ENCODE assay signal across 24 mouse cellular contexts in the genomic region with DNA sequence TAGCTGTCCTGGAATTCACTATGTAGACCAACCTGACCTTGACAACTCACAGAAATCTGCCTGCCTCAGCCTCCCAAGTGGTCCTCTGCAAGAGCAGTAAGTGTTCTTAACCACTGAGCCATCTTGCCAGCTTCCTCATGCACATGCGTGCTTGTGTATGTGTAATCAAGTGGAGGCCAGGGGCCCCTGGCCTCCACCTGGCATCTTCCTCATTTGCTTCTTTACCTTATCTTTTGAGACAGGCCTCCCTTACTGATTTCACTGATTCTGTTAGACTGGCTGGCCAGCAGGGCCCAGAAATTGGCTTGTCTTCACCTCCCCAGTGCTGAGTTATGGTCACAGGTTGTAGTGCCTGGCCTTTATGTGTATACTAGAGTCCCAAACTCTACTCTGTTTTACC.
DNase-seq lines count a peak whose midpoint lies in the region; ATAC-seq and TF ChIP-seq lines count a peak whose summit lies in the region.
"Had no signal": no experiment of that assay in that cellular context is flagged by ENCODE, and none has a peak within 500 bp of the region (broad histone marks: within the 10 kb centered on the region; RNA-seq: fewer than 3 reads in every experiment).

No protein-coding gene starts in this region.

- H3K27ac ChIP-seq in liver, embryonic 11.5 days (ENCODE audit: low read depth, low read length): no peak overlapping the region
- no peak overlapping the region for H3K27ac ChIP-seq in liver, postnatal 0 days (ENCODE audit: low read depth)
- H3K27ac ChIP-seq: embryonic facial prominence, embryonic 15.5 days; heart, embryonic 15.5 days; layer of hippocampus, adult 2 months; limb, embryonic 13.5 days; stomach, embryonic 15.5 days had no signal

- DNase-seq in G1E (ENCODE audit: low spot score) (peak; percentile 54), MEL-GATA-1-ER (ENCODE audit: extremely low read depth, low read depth) (peak; percentile 56)
- no peak for DNase-seq in liver, embryonic 11.5 days (ENCODE audit: low spot score)
- no peak for DNase-seq in liver, postnatal 0 days
- no peak for DNase-seq in spleen, adult 18-20 months
- no peak for DNase-seq in lung, postnatal 4 days
- DNase-seq in left cerebral cortex, adult 18-20 months (ENCODE audit: low spot score in 2 of 2): no peak
- DNase-seq: cerebellum, adult 2 months; cerebellum, postnatal 36 days; forebrain, postnatal 0 days; gastrocnemius, postnatal 25 days; kidney, postnatal 25 days; layer of hippocampus, postnatal 36 days; lung, embryonic 14.5 days; thymus, postnatal 4 days had no signal

- WGBS in liver, embryonic 11.5 days: 48% methylated on average over 1 of the region's 1 CpGs
- 50% methylated on average over 1 of the region's 1 CpGs for WGBS in liver, postnatal 0 days (ENCODE audit: insufficient replicate concordance)

- H3K36me3 ChIP-seq in G1E (replicated peaks): no peaks in the 10 kb centered on the region
- no peaks in the 10 kb centered on the region for H3K36me3 ChIP-seq in liver, embryonic 11.5 days (ENCODE audit: control insufficient read depth, insufficient read depth, low read length)
- no peaks in the 10 kb centered on the region for H3K36me3 ChIP-seq in liver, postnatal 0 days (replicated peaks; ENCODE audit: insufficient read depth, low read length)
- H3K36me3 ChIP-seq: embryonic facial prominence, embryonic 15.5 days; heart, embryonic 15.5 days; limb, embryonic 13.5 days; midbrain, embryonic 10.5 days; stomach, embryonic 15.5 days had no signal

- peaks cover 6% of the 10 kb centered on the region for H3K9me3 ChIP-seq in G1E (replicated peaks)
- no peaks in the 10 kb centered on the region for H3K9me3 ChIP-seq in liver, embryonic 11.5 days (ENCODE audit: control insufficient read depth, low read length)
- no peaks in the 10 kb centered on the region for H3K9me3 ChIP-seq in liver, postnatal 0 days (ENCODE audit: low read length)
- H3K9me3 ChIP-seq: embryonic facial prominence, embryonic 15.5 days; heart, embryonic 15.5 days; limb, embryonic 13.5 days; midbrain, embryonic 10.5 days; stomach, embryonic 15.5 days had no signal

- H3K4me1 ChIP-seq in G1E (ENCODE audit: insufficient read depth, low read depth, low read length): peaks cover 61% of the 10 kb centered on the region
- peaks cover 24% of the 10 kb centered on the region for H3K4me1 ChIP-seq in liver, embryonic 11.5 days (replicated peaks; ENCODE audit: control insufficient read depth, insufficient read depth, low read length)
- H3K4me1 ChIP-seq in liver, postnatal 0 days (ENCODE audit: insufficient read depth): peaks cover 8% of the 10 kb centered on the region

- peaks cover 14% of the 10 kb centered on the region for H3K27me3 ChIP-seq in G1E (ENCODE audit: insufficient read depth, low read length)
- no peaks in the 10 kb centered on the region for H3K27me3 ChIP-seq in liver, embryonic 11.5 days (replicated peaks; ENCODE audit: control insufficient read depth, insufficient read depth, low read length)
- H3K27me3 ChIP-seq in liver, postnatal 0 days (ENCODE audit: insufficient read depth, low read length): no peaks in the 10 kb centered on the region
- H3K27me3 ChIP-seq: embryonic facial prominence, embryonic 15.5 days; heart, embryonic 15.5 days; limb, embryonic 13.5 days; stomach, embryonic 15.5 days had no signal

- no peak for TF ChIP-seq CTCF in G1E (IDR thresholded peaks at IDR 0.05; ENCODE audit: low read depth, low read length)
- TF ChIP-seq CTCF in liver, postnatal 0 days (IDR thresholded peaks at IDR 0.05; ENCODE audit: low read depth): no peak

- H3K4me3 ChIP-seq in G1E (ENCODE audit: low read depth, low read length): no peak overlapping the region
- H3K4me3 ChIP-seq in liver, embryonic 11.5 days (ENCODE audit: low read depth, low read length): no peak overlapping the region
- H3K4me3 ChIP-seq in liver, postnatal 0 days (ENCODE audit: low read depth, low read length): no peak overlapping the region
- H3K4me3 ChIP-seq: embryonic facial prominence, embryonic 15.5 days; heart, embryonic 15.5 days; layer of hippocampus, adult 2 months; limb, embryonic 13.5 days; midbrain, embryonic 10.5 days; myocyte; stomach, embryonic 15.5 days had no signal

- H3K4me2 ChIP-seq in liver, embryonic 11.5 days: no peak overlapping the region
- no peak overlapping the region for H3K4me2 ChIP-seq in liver, postnatal 0 days (ENCODE audit: low read depth, low read length)
- H3K4me2 ChIP-seq: embryonic facial prominence, embryonic 15.5 days; heart, embryonic 15.5 days; limb, embryonic 13.5 days; lung, embryonic 14.5 days; stomach, embryonic 15.5 days had no signal

- H3K9ac ChIP-seq in liver, embryonic 11.5 days (ENCODE audit: low read depth, low read length): no peak overlapping the region
- H3K9ac ChIP-seq in liver, postnatal 0 days (replicated peaks): no peak overlapping the region
- H3K9ac ChIP-seq: embryonic facial prominence, embryonic 15.5 days; forebrain, postnatal 0 days; heart, embryonic 15.5 days; limb, embryonic 13.5 days; lung, embryonic 14.5 days; stomach, embryonic 15.5 days had no signal

- ATAC-seq in G1E (ENCODE audit: extremely low read depth, insufficient number of reproducible peaks, low FRiP score, poor library complexity, severe bottlenecking): peak; percentile 67
- ATAC-seq in liver, embryonic 11.5 days (replicated peaks; ENCODE audit: low FRiP score): peak; percentile 77
- peak; percentile 49 for ATAC-seq in liver, postnatal 0 days
- ATAC-seq: forebrain, postnatal 0 days; intestine, postnatal 0 days; midbrain, embryonic 16.5 days had no signal

- TF ChIP-seq EP300 in liver, postnatal 0 days (IDR thresholded peaks at IDR 0.05; ENCODE audit: low read depth): 0 out of 2 replicates have a peak, but pooled peaks have one; percentile 32

Comparison
In these comparisons a context has a peak if more than half of its experiments do, and no peak if none do; other contexts are left out.
1. DNase-seq: peak in G1E (single experiment) and MEL-GATA-1-ER (single experiment); none in liver, embryonic 11.5 days (single experiment), liver, postnatal 0 days (single experiment), spleen, adult 18-20 months (0 of 2), lung, postnatal 4 days (0 of 2) and left cerebral cortex, adult 18-20 months (0 of 2).
2. Peak in every context shown above with its lines, with median percentiles within 50 percentile points of each other: ATAC-seq.